Mouse (Mus musculus): ENCODE measurements around the gene Fignl2. TPM values are rescaled to one million over a fixed set of nuclear protein-coding genes. Genes with fewer than 3 reads are reported as not detected.

Fignl2 gene
- total and polyA plus RNA-seq, 3 experiments, result not detected

- H3K27me3 ChIP-seq (ENCODE audit: control insufficient read depth in 1 of 2, insufficient read depth in 2 of 2, low read length in 2 of 2), result peaks cover 2 to 3% of the 10 kb centered on the region in 2 experiments; a peak in 3 of 4 replicates
- TF ChIP-seq TCF12 (IDR thresholded peaks at IDR 0.05; ENCODE audit: low read depth, low read length) (no peak), CHD1 (IDR thresholded peaks at IDR 0.05; ENCODE audit: low read depth, low read length) (no peak), CTCF (IDR thresholded peaks at IDR 0.05 in 2 of 3, conservative IDR thresholded peaks at IDR 0.05 in 1 of 3; ENCODE audit: control insufficient read depth in 1 of 3, insufficient read depth in 1 of 3, low read depth in 2 of 3, low read length in 3 of 3, poor library complexity in 1 of 3, severe bottlenecking in 1 of 3) (no peak), GABPA (IDR thresholded peaks at IDR 0.05; ENCODE audit: low read depth, low read length) (no peak), MAZ (IDR thresholded peaks at IDR 0.05; ENCODE audit: low read depth, low read length) (no peak), ZNF384 (IDR thresholded peaks at IDR 0.05; ENCODE audit: low read depth, low read length) (no peak)
Observed at GRCm38 (mm10) chr15:101103605-101104304, 25.4 kb upstream of the Fignl2 start.

GRCm38 (mm10) chr15:101100996-101101395, 22.6 kb upstream of the Fignl2 start:
- peaks cover 0 to 4% of the 10 kb centered on the region in 2 experiments; a peak in 3 of 4 replicates for H3K27me3 ChIP-seq (ENCODE audit: control insufficient read depth in 1 of 2, insufficient read depth in 2 of 2, low read length in 2 of 2)
- no peak overlapping the region for H3K27ac ChIP-seq (ENCODE audit: control insufficient read depth, low read depth, low read length)
- H3K4me3 ChIP-seq (ENCODE audit: control insufficient read depth in 1 of 2, insufficient read depth in 1 of 2, low read depth in 2 of 2, low read length in 2 of 2), result no peak overlapping the region
- H3K9me3 ChIP-seq (replicated peaks; ENCODE audit: insufficient read depth, low read length), result no peaks in the 10 kb centered on the region
- H3K9ac ChIP-seq (ENCODE audit: control insufficient read depth, low read depth, low read length, poor library complexity, severe bottlenecking), result no peak overlapping the region
- H3K4me1 ChIP-seq (ENCODE audit: control insufficient read depth in 1 of 2, insufficient read depth in 2 of 2, low read length in 2 of 2), result no peaks in the 10 kb centered on the region
- H3K36me3 ChIP-seq (ENCODE audit: control insufficient read depth in 1 of 2, insufficient read depth in 2 of 2, low read length in 2 of 2), result no peaks in the 10 kb centered on the region
- TF ChIP-seq USF1 (IDR thresholded peaks at IDR 0.05; ENCODE audit: low read depth, low read length), result no peak
- no peak for TF ChIP-seq POLR2AphosphoS2 (IDR thresholded peaks at IDR 0.05; ENCODE audit: low read length)
- no peak for TF ChIP-seq RCOR1 (IDR thresholded peaks at IDR 0.05; ENCODE audit: low read depth, low read length)
- TF ChIP-seq MAZ (IDR thresholded peaks at IDR 0.05; ENCODE audit: low read depth, low read length), result no peak
- TF ChIP-seq HCFC1 (IDR thresholded peaks at IDR 0.05; ENCODE audit: low read depth, low read length), result no peak
- no peak for TF ChIP-seq NELFE (IDR thresholded peaks at IDR 0.05; ENCODE audit: low read depth, low read length)
- no peak for TF ChIP-seq ZNF384 (IDR thresholded peaks at IDR 0.05; ENCODE audit: low read depth, low read length)
- no peak for TF ChIP-seq MAFK (IDR thresholded peaks at IDR 0.05; ENCODE audit: borderline replicate concordance, low read depth, low read length)
- no peak for TF ChIP-seq TAL1 (IDR thresholded peaks at IDR 0.05; ENCODE audit: low read length)
- TF ChIP-seq CHD2 (IDR thresholded peaks at IDR 0.05; ENCODE audit: low read length), result no peak
- TF ChIP-seq CTCF (IDR thresholded peaks at IDR 0.05 in 2 of 3, conservative IDR thresholded peaks at IDR 0.05 in 1 of 3; ENCODE audit: control insufficient read depth in 1 of 3, insufficient read depth in 1 of 3, low read depth in 2 of 3, low read length in 3 of 3, poor library complexity in 1 of 3, severe bottlenecking in 1 of 3), result no peak
- TF ChIP-seq POLR2AphosphoS5 (IDR thresholded peaks at IDR 0.05; ENCODE audit: borderline replicate concordance, low read depth, low read length), result no peak
- no peak for TF ChIP-seq USF2 (IDR thresholded peaks at IDR 0.05; ENCODE audit: borderline replicate concordance in 1 of 2, insufficient read depth in 1 of 2, low read depth in 1 of 2, low read length in 2 of 2)
- no peak for DNase-seq (ENCODE audit: low read depth, low spot score)
- H3K79me2 ChIP-seq (ENCODE audit: control insufficient read depth, insufficient read depth, low read length, poor library complexity), result no peaks in the 10 kb centered on the region

More at GRCm38 (mm10) chr15:101103605-101104304, 25.4 kb upstream of the Fignl2 start:
- H3K4me3 ChIP-seq (ENCODE audit: control insufficient read depth in 1 of 2, insufficient read depth in 1 of 2, low read depth in 2 of 2, low read length in 2 of 2), result no peak overlapping the region
- no peaks in the 10 kb centered on the region for H3K79me2 ChIP-seq (ENCODE audit: control insufficient read depth, insufficient read depth, low read length, poor library complexity)
- no peak overlapping the region for H3K27ac ChIP-seq (ENCODE audit: control insufficient read depth, low read depth, low read length)
- no peak for DNase-seq (ENCODE audit: low read depth, low spot score)
- H3K36me3 ChIP-seq (ENCODE audit: control insufficient read depth in 1 of 2, insufficient read depth in 2 of 2, low read length in 2 of 2), result no peaks in the 10 kb centered on the region
- H3K9me3 ChIP-seq (replicated peaks; ENCODE audit: insufficient read depth, low read length), result no peaks in the 10 kb centered on the region
- H3K4me1 ChIP-seq (ENCODE audit: control insufficient read depth in 1 of 2, insufficient read depth in 2 of 2, low read length in 2 of 2), result no peaks in the 10 kb centered on the region
- H3K9ac ChIP-seq (ENCODE audit: control insufficient read depth, low read depth, low read length, poor library complexity, severe bottlenecking), result no peak overlapping the region

All from MEL (cell line).